Mouse (Mus musculus) embryonic facial prominence, embryonic 13.5 days (tissue): ENCODE measurements at regions not wholly inside any gene's neighbourhood (a gene's known extent, or its start where the extent isn't known, plus 50 kb on each side); places are given as distances from the start of the nearest gene placed in this dataset.

Experiments used
- ATAC-seq: fragments of 200-750 bp; cut with Nextera tagmentation; 2 replicates; pipeline ENCODE4 v1.8.0; 2017; ENCODE audit warnings: low read depth; ENCODE audit not compliant: insufficient number of reproducible peaks, insufficient read depth, low FRiP score, low TSS enrichment
- H3K27ac ChIP-seq: fragments of 300-500 bp; sonication (generic); 2 replicates; pipeline ENCODE4 v1.5.1; 2015; ENCODE audit warnings: moderate library complexity, mild to moderate bottlenecking, inconsistent platforms
- H3K27me3 ChIP-seq: fragments of 300-500 bp; sonication (generic); 2 replicates; pipeline ENCODE4 v1.6.1; 2015; ENCODE audit warnings: mild to moderate bottlenecking, inconsistent platforms
- H3K36me3 ChIP-seq: fragments of 300-500 bp; sonication (generic); 2 replicates; pipeline ENCODE4 v1.6.1; 2015; ENCODE audit warnings: mild to moderate bottlenecking, inconsistent platforms
- H3K4me1 ChIP-seq: fragments of 300-500 bp; sonication (generic); 2 replicates; pipeline ENCODE4 v1.6.1; 2015; ENCODE audit warnings: inconsistent platforms
- H3K4me2 ChIP-seq: fragments of 300-500 bp; sonication (generic); 2 replicates; pipeline ENCODE4 v1.6.1; 2015; ENCODE audit warnings: moderate library complexity, mild to moderate bottlenecking, inconsistent platforms
- H3K4me3 ChIP-seq: fragments of 300-500 bp; sonication (generic); 2 replicates; pipeline ENCODE4 v1.5.1; 2015; ENCODE audit warnings: mild to moderate bottlenecking, inconsistent platforms
- H3K9ac ChIP-seq: fragments of 300-500 bp; sonication (generic); 2 replicates; pipeline ENCODE4 v1.6.1; 2015; ENCODE audit warnings: mild to moderate bottlenecking, inconsistent platforms
- H3K9me3 ChIP-seq: fragments of 300-500 bp; sonication (generic); 2 replicates; pipeline ENCODE4 v1.6.1; 2016; ENCODE audit warnings: inconsistent platforms
- WGBS: fragments of 180-500 bp; shearing (Covaris S2); methylation state at CpG from one replicate; pipeline ENCODE4 v1.1.7; 2015; ENCODE audit warnings: mixed read lengths; 5-methylcytosine and 5-hydroxymethylcytosine counted together

DNA sequence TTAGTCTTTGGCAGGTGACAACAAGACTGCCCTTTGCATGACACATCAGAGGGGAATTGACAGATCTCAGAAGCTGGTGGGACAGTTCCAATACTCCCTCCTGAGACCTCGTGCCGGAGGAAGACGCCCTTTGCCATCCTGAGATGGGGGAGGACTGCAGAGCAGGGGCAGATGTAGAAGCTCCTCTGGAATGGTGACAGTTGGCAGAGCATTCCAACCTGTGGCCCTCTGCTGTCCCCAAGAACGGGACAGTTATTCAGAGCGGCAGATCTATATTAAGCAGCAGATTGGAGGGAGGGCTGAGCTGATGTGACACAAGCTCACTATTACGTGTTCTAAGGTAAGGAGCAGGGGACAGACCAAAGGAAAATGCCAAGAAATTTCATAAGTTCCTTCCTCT lies 97.7 kb upstream of the Ppargc1a start:
- no peaks in the 10 kb centered on the region for H3K4me1 ChIP-seq
- H3K9me3 ChIP-seq, result no peaks in the 10 kb centered on the region
- H3K36me3 ChIP-seq, result no peaks in the 10 kb centered on the region
- H3K27me3 ChIP-seq, result no peaks in the 10 kb centered on the region
- 84% methylated on average over 6 of the region's 6 CpGs for WGBS
- H3K4me2 ChIP-seq, result no peak overlapping the region
- ATAC-seq, result no peak
- H3K27ac ChIP-seq, result no peak overlapping the region
- no peak overlapping the region for H3K4me3 ChIP-seq
- no peak overlapping the region for H3K9ac ChIP-seq

DNA sequence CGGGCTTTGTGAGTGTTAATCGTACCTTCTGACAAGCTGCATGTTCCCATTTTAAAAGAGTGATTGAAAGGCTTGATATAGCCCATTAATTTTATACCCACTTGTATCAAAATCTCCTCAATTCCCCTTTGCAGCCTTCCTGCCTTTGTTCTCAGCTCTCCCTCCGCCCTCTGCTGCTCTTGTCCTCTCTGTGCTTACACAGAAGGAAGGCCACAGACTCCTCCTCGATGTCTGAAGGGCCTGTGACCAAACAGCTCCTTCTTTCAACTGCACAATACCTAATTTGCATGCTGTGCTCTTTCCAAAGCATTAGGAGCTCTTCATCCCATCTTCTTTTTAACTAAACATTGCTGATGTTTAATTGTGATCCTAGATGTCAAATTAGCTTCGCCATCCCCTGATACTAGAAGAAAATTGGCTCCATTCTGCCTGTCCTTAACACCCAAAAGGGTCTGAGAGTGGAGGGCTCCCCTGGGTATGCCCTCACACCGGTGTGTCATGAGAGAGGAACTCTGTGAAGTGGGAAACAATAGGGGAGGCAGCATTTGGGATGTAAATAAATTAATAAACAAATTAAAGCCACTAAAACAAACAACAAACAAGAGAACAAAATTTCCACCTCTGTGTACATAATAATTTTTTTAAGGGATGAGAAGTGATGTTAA lies 90.8 kb upstream of the Ppargc1a start:
- 64% methylated on average over 6 of the region's 6 CpGs for WGBS
- no peaks in the 10 kb centered on the region for H3K36me3 ChIP-seq
- H3K9me3 ChIP-seq, result no peaks in the 10 kb centered on the region
- no peak overlapping the region for H3K4me3 ChIP-seq
- no peaks in the 10 kb centered on the region for H3K4me1 ChIP-seq
- no peaks in the 10 kb centered on the region for H3K27me3 ChIP-seq
- H3K4me2 ChIP-seq, result no peak overlapping the region
- no peak overlapping the region for H3K27ac ChIP-seq
- no peak overlapping the region for H3K9ac ChIP-seq
- no peak for ATAC-seq

- no peaks in the 10 kb centered on the region for H3K9me3 ChIP-seq
Observed at GRCm38 (mm10) chr5:51653507-51653906, 86.0 kb upstream of the Ppargc1a start.

DNA sequence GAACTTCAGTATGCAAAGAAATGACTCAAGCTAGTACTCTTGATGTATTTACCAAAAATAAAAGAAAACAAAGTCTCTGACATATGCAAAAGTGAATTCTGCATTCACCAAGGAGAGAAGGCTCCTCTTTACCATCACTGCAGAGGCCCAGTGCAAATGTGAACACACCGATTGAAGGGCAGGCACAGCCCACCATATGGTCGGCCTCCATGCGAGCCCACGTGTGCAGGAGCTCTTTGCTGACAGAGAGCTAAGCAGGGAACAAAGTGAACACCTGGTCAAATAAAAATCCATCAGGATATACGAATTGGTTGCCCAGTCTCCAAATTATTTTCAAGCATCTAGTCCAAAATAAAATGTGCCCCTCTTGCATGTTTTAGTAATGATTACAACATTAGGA lies 56.9 kb upstream of the Ppargc1a start:
- WGBS, result 70% methylated on average over 5 of the region's 5 CpGs
- Histone ChIP-seq H3K4me1 (no peaks in the 10 kb centered on the region), H3K36me3 (no peaks in the 10 kb centered on the region), H3K27ac (no peak overlapping the region), H3K4me2 (no peak overlapping the region), H3K4me3 (no peak overlapping the region), H3K9ac (no peak overlapping the region), H3K27me3 (no peaks in the 10 kb centered on the region), H3K9me3 (no peaks in the 10 kb centered on the region)
- no peak for ATAC-seq

More at GRCm38 (mm10) chr5:51653507-51653906, 86.0 kb upstream of the Ppargc1a start:
- no peak overlapping the region for H3K9ac ChIP-seq
- no peak overlapping the region for H3K4me2 ChIP-seq
- H3K4me3 ChIP-seq, result no peak overlapping the region
- no peaks in the 10 kb centered on the region for H3K36me3 ChIP-seq
- no peaks in the 10 kb centered on the region for H3K27me3 ChIP-seq
- ATAC-seq, result no peak
- no peak overlapping the region for H3K27ac ChIP-seq
- 85% methylated on average over 2 of the region's 2 CpGs for WGBS
- H3K4me1 ChIP-seq, result no peaks in the 10 kb centered on the region
